Mouse (Mus musculus) CH12.LX (cell line): Measurements from ENCODE around the gene Cldn2. TPM values are rescaled to one million over a fixed set of nuclear protein-coding genes. Genes with fewer than 3 reads are reported as not detected.

Experiments used
- DNase-seq: peaks from one replicate; pipeline ENCODE4 v3.0.0-alpha.2; 2013; ENCODE audit errors: extremely low read depth
- H3K27ac ChIP-seq: 2 replicates; pipeline ENCODE4 v1.5.1; 2012; ENCODE audit warnings: low read depth, mild to moderate bottlenecking, control low read depth, moderate library complexity; ENCODE audit not compliant: insufficient read depth
- H3K27me3 ChIP-seq: replicated peaks from 2 replicates; pipeline ENCODE3; 2012; ENCODE audit warnings: inconsistent platforms
- H3K36me3 ChIP-seq, 2 experiments: replicated peaks in 1 of 2; 2 replicates each; pipeline versions ENCODE3 to v1.6.1; 2012; ENCODE audit warnings: inconsistent platforms in 1 of 2, low read length in 1 of 2, mild to moderate bottlenecking in 1 of 2, mixed read lengths in 1 of 2, moderate library complexity in 1 of 2; ENCODE audit not compliant: control insufficient read depth in 1 of 2, insufficient read depth in 1 of 2
- H3K4me1 ChIP-seq, 2 experiments: 2 replicates each; pipeline ENCODE4 v1.6.1; 2012; ENCODE audit warnings: inconsistent platforms in 1 of 2, moderate library complexity in 1 of 2; ENCODE audit not compliant: insufficient read depth in 2 of 2, control insufficient read depth in 1 of 2
- H3K4me2 ChIP-seq: 2 replicates; pipeline ENCODE4 v1.6.1; 2012; ENCODE audit warnings: low read depth, mild to moderate bottlenecking, control low read depth; ENCODE audit not compliant: poor library complexity, insufficient read depth, severe bottlenecking
- H3K4me3 ChIP-seq, 3 experiments: fragments of 150-350 bp in 1 of 3; sonication (generic) in 1 of 3; replicated peaks in 1 of 3; 2 replicates each; pipeline versions ENCODE3 to v1.5.1; 2011 to 2012; ENCODE audit warnings: low read depth in 2 of 3, low read length in 2 of 3, mild to moderate bottlenecking in 2 of 3, moderate library complexity in 2 of 3, control low read depth in 1 of 3, improper control_type of control experiment in 1 of 3, inconsistent platforms in 1 of 3, mixed read lengths in 1 of 3; ENCODE audit not compliant: poor library complexity in 1 of 3
- H3K79me2 ChIP-seq: replicated peaks from 2 replicates; pipeline ENCODE4 v1.6.1; 2012; ENCODE audit warnings: mild to moderate bottlenecking, moderate library complexity; ENCODE audit not compliant: control insufficient read depth, poor library complexity, insufficient read depth, severe bottlenecking; ENCODE audit errors: extremely low read depth
- H3K9ac ChIP-seq: 2 replicates; pipeline ENCODE4 v1.6.1; 2012; ENCODE audit warnings: low read depth, mild to moderate bottlenecking, control low read depth, moderate library complexity; ENCODE audit not compliant: insufficient read depth
- H3K9me3 ChIP-seq: replicated peaks from 2 replicates; pipeline ENCODE3; 2012; ENCODE audit warnings: low read length, inconsistent platforms, mixed read lengths
- BHLHE40 ChIP-seq: IDR thresholded peaks from 2 replicates; pipeline ENCODE4 v1.6.1; 2011; ENCODE audit warnings: mild to moderate bottlenecking, low read depth, low read length, improper control_type of control experiment
- CHD2 ChIP-seq: IDR thresholded peaks from 2 replicates; pipeline ENCODE4 v1.6.1; 2011; ENCODE audit warnings: low read length, improper control_type of control experiment
- E2F4 ChIP-seq: IDR thresholded peaks from 2 replicates; pipeline ENCODE4 v1.6.1; 2011; ENCODE audit warnings: low read depth, low read length, improper control_type of control experiment; ENCODE audit not compliant: insufficient replicate concordance
- ETS1 ChIP-seq: conservative IDR thresholded peaks from 2 replicates; pipeline ENCODE4 v1.6.1; 2012; ENCODE audit warnings: low read depth, mild to moderate bottlenecking, inconsistent platforms, low read length, improper control_type of control experiment, moderate library complexity
- HCFC1 ChIP-seq: IDR thresholded peaks from 2 replicates; pipeline ENCODE4 v1.6.1; 2012; ENCODE audit warnings: low read depth, mild to moderate bottlenecking, inconsistent platforms, low read length, improper control_type of control experiment
- IRF4 ChIP-seq: IDR thresholded peaks from 2 replicates; pipeline ENCODE4 v1.6.1; 2014; ENCODE audit warnings: low read depth, mild to moderate bottlenecking, inconsistent platforms, low read length, improper control_type of control experiment
- JUN ChIP-seq: IDR thresholded peaks from 2 replicates; pipeline ENCODE4 v1.6.1; 2011; ENCODE audit warnings: low read depth, mild to moderate bottlenecking, low read length, improper control_type of control experiment, moderate library complexity; ENCODE audit not compliant: insufficient read depth
- MAFK ChIP-seq: IDR thresholded peaks from 2 replicates; pipeline ENCODE4 v1.6.1; 2011; ENCODE audit warnings: low read length, improper control_type of control experiment; ENCODE audit not compliant: insufficient replicate concordance
- MAX ChIP-seq: IDR thresholded peaks from 2 replicates; pipeline ENCODE4 v1.6.1; 2011; ENCODE audit warnings: low read length, improper control_type of control experiment
- MXI1 ChIP-seq: IDR thresholded peaks from 2 replicates; pipeline ENCODE4 v1.6.1; 2011; ENCODE audit warnings: mild to moderate bottlenecking, low read depth, low read length, improper control_type of control experiment
- MYC ChIP-seq: IDR thresholded peaks from 2 replicates; pipeline ENCODE4 v1.6.1; 2011; ENCODE audit warnings: low read depth, mild to moderate bottlenecking, improper control_type of control experiment, low read length
- NELFE ChIP-seq: IDR thresholded peaks from 2 replicates; pipeline ENCODE4 v1.6.1; 2011; ENCODE audit warnings: low read depth, low read length, improper control_type of control experiment
- NRF1 ChIP-seq: IDR thresholded peaks from 2 replicates; pipeline ENCODE4 v1.6.1; 2014; ENCODE audit warnings: low read depth, mild to moderate bottlenecking, inconsistent platforms, low read length, improper control_type of control experiment, moderate library complexity
- SMC3 ChIP-seq: IDR thresholded peaks from 2 replicates; pipeline ENCODE4 v1.6.1; 2011; ENCODE audit warnings: low read depth, low read length, improper control_type of control experiment
- TBP ChIP-seq: conservative IDR thresholded peaks from 2 replicates; pipeline ENCODE4 v1.6.1; 2011; ENCODE audit warnings: low read depth, low read length, improper control_type of control experiment
- TCF12 ChIP-seq: IDR thresholded peaks from 2 replicates; pipeline ENCODE4 v1.6.1; 2014; ENCODE audit warnings: low read depth, mild to moderate bottlenecking, inconsistent platforms, low read length, improper control_type of control experiment
- UBTF ChIP-seq: IDR thresholded peaks from 2 replicates; pipeline ENCODE4 v1.6.1; 2012; ENCODE audit warnings: low read depth, mild to moderate bottlenecking, inconsistent platforms, low read length, improper control_type of control experiment, moderate library complexity
- USF2 ChIP-seq: conservative IDR thresholded peaks from 2 replicates; pipeline ENCODE4 v1.6.1; 2011; ENCODE audit warnings: low read depth, low read length, improper control_type of control experiment
- ZMIZ1 ChIP-seq: IDR thresholded peaks from 2 replicates; pipeline ENCODE4 v1.6.1; 2012; ENCODE audit warnings: low read depth, mild to moderate bottlenecking, inconsistent platforms, low read length, improper control_type of control experiment
- ZNF384 ChIP-seq: IDR thresholded peaks from 2 replicates; pipeline ENCODE4 v1.6.1; 2012; ENCODE audit warnings: low read depth, low read length, improper control_type of control experiment, inconsistent platforms
- dilution Hi-C: fragments of 300-500 bp; cut with MboI; formaldehyde crosslinking; loops from 2 replicates; pipeline ENCODE4 v1.14.3; 2020; ENCODE audit warnings: low sequenced_read_pairs; ENCODE audit not compliant: extremely low pct_unique_long_range_greater_than_20kb, extremely low pct_ligation_motif_present
- in situ Hi-C: fragments of 300-500 bp; cut with MboI; formaldehyde crosslinking; loops from 3 replicates; pipeline ENCODE4 v1.14.3; 2019; ENCODE audit warnings: low sequenced_read_pairs, low pct_ligation_motif_present, low pct_unique_long_range_greater_than_20kb, mixed read lengths
- polyA plus RNA-seq: library from polyadenylated mRNA; unstranded; fragments of >175 nt; gene quantifications from 2 replicates; pipeline ENCODE4 v1.2.1, GENCODE M21; 2012; ENCODE audit warnings: low read depth; ENCODE audit not compliant: insufficient read length
- total RNA-seq, 2 experiments: library from RNA; depleted of rRNA; stranded (reverse); fragments of 300-350 nt in 1 of 2; fragments of >200 nt in 1 of 2; gene quantifications; 2 replicates each; pipeline ENCODE4 v1.2.3; 2012 to 2014

Cldn2 gene
- total and polyA plus RNA-seq, 3 experiments: 0.07 TPM; not detected in 2

DNA sequence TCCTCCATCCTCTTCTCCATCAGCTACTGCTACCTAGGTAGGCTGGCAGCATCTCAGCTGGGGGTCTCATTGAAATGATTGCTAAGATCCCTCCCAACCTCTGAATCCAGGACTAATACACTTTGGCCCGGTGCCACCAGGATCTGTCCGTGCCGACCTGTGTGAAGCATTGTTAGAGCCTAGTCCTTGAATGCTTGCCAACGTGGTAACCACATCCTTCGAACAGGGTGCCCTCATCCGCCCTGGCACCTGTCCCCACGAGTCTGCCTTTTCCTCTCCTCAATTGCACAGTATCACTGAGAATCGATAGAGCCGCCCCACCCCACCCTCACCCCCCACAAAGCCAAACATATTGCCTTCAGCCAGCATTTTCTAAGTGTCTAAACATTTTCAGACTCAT lies 2.8 kb upstream of the Cldn2 start:
- Histone ChIP-seq H3K4me3 (no peak overlapping the region), H3K36me3 (no peaks in the 10 kb centered on the region), H3K4me2 (no peak overlapping the region), H3K27me3 (no peaks in the 10 kb centered on the region)
- dilution Hi-C loops (no loop called here), in situ Hi-C loops (no loop called here)
- TF ChIP-seq MAFK (no peak), ETS1 (no peak), IRF4 (no peak), ZNF384 (no peak), TBP (no peak), NRF1 (no peak), ZMIZ1 (no peak)
- TF ChIP-seq, all 38 proteins: peak for 0
- no peaks in the 10 kb centered on the region for H3K79me2 ChIP-seq
- no peaks in the 10 kb centered on the region for H3K9me3 ChIP-seq
- H3K27ac ChIP-seq: no peak overlapping the region
- H3K9ac ChIP-seq: no peak overlapping the region
- no peaks in the 10 kb centered on the region for H3K4me1 ChIP-seq
- no peak for DNase-seq

DNA sequence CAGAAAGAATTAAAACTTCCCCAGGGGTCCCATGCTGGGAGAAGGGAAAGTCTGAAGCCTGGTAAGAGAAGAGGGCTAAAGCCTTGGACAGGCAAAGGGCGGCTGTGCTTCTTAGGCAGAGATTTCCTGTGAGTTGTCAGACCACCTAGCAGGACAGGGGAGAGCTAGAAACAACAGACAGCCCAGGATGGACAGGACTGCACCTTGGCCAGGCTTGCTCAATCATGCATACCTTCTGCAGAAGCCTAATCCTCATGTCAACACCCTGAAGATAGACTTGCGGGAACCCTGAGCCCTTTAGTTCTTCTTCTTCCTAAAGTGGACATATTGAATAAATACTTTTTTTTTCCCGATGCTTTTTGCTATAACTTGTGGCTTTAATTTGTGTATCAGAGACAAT lies 675 bp upstream of the Cldn2 start:
- no peak overlapping the region for H3K4me3 ChIP-seq
- TF ChIP-seq MAX (no peak), SMC3 (no peak), MYC (no peak), TCF12 (no peak), MAFK (no peak), JUN (no peak), MXI1 (no peak), NRF1 (no peak), HCFC1 (no peak), CHD2 (no peak), UBTF (no peak), TBP (no peak), BHLHE40 (no peak), NELFE (no peak), E2F4 (no peak), IRF4 (no peak), USF2 (no peak)
- H3K36me3 ChIP-seq: no peaks in the 10 kb centered on the region
- in situ Hi-C loops (no loop called here), dilution Hi-C loops (no loop called here)
- H3K9me3 ChIP-seq: no peaks in the 10 kb centered on the region
- H3K79me2 ChIP-seq: no peaks in the 10 kb centered on the region
- DNase-seq: no peak
- H3K27ac ChIP-seq: no peak overlapping the region
- no peaks in the 10 kb centered on the region for H3K27me3 ChIP-seq
- no peak overlapping the region for H3K9ac ChIP-seq
- no peaks in the 10 kb centered on the region for H3K4me1 ChIP-seq
- no peak overlapping the region for H3K4me2 ChIP-seq
